Mouse (Mus musculus): ENCODE results near the gene Ppp2r3a. TPM values are rescaled to one million over a fixed set of nuclear protein-coding genes. Genes with fewer than 3 reads are reported as not detected.

The Ppp2r3a gene
- polyA plus RNA-seq, 1 experiment: 0.67 TPM

GRCm38 (mm10) chr9:101272715-101273114, 21.1 kb upstream of the Ppp2r3a start:
- Histone ChIP-seq H3K27ac (ENCODE audit: insufficient read depth, low read depth, low read length) (peak overlapping the region; percentile 27; the same call in 1 of the 2 replicates), H3K4me1 (ENCODE audit: control insufficient read depth, insufficient read depth, insufficient read length, low read length) (peaks cover 11% of the 10 kb centered on the region; the same call in 1 of the 2 replicates), H3K27me3 (ENCODE audit: control insufficient read depth, insufficient read depth, low read length) (no peaks in the 10 kb centered on the region), H3K4me3 (ENCODE audit: low read depth, low read length) (no peak overlapping the region; the same call in 1 of the 2 replicates), H3K36me3 (ENCODE audit: control insufficient read depth, insufficient read depth, low read length) (no peaks in the 10 kb centered on the region)
- no peak for TF ChIP-seq POLR2A (IDR thresholded peaks at IDR 0.05; ENCODE audit: low read depth, low read length)
- TF ChIP-seq CTCF (IDR thresholded peaks at IDR 0.05; ENCODE audit: extremely low read depth, insufficient read length, insufficient replicate concordance, low read depth, low read length): no peak
- 28% methylated on average over 7 of the region's 7 CpGs for WGBS

- no peaks in the 10 kb centered on the region for H3K36me3 ChIP-seq (ENCODE audit: control insufficient read depth, insufficient read depth, low read length)
Measured at GRCm38 (mm10) chr9:101270020-101270419, 18.4 kb upstream of the Ppp2r3a start.

GRCm38 (mm10) chr9:101266043-101266442, 14.4 kb upstream of the Ppp2r3a start:
- TF ChIP-seq CTCF (IDR thresholded peaks at IDR 0.05; ENCODE audit: extremely low read depth, insufficient read length, insufficient replicate concordance, low read depth, low read length) (no peak), POLR2A (IDR thresholded peaks at IDR 0.05; ENCODE audit: low read depth, low read length) (no peak)
- WGBS: 45% methylated on average over 8 of the region's 8 CpGs
- Histone ChIP-seq H3K36me3 (ENCODE audit: control insufficient read depth, insufficient read depth, low read length) (no peaks in the 10 kb centered on the region), H3K4me3 (ENCODE audit: low read depth, low read length) (no peak overlapping the region), H3K4me1 (ENCODE audit: control insufficient read depth, insufficient read depth, insufficient read length, low read length) (peaks cover 19% of the 10 kb centered on the region; the same call in 1 of the 2 replicates), H3K27me3 (ENCODE audit: control insufficient read depth, insufficient read depth, low read length) (no peaks in the 10 kb centered on the region), H3K27ac (ENCODE audit: insufficient read depth, low read depth, low read length) (peak overlapping the region; percentile 7; the same call in 1 of the 2 replicates)

More at GRCm38 (mm10) chr9:101270020-101270419, 18.4 kb upstream of the Ppp2r3a start:
- Histone ChIP-seq H3K27ac (ENCODE audit: insufficient read depth, low read depth, low read length) (no peak overlapping the region), H3K27me3 (ENCODE audit: control insufficient read depth, insufficient read depth, low read length) (no peaks in the 10 kb centered on the region), H3K4me1 (ENCODE audit: control insufficient read depth, insufficient read depth, insufficient read length, low read length) (peaks cover 22% of the 10 kb centered on the region; the same call in 1 of the 2 replicates), H3K4me3 (ENCODE audit: low read depth, low read length) (no peak overlapping the region)
- TF ChIP-seq POLR2A (IDR thresholded peaks at IDR 0.05; ENCODE audit: low read depth, low read length) (no peak), CTCF (IDR thresholded peaks at IDR 0.05; ENCODE audit: extremely low read depth, insufficient read length, insufficient replicate concordance, low read depth, low read length) (no peak)
- 78% methylated on average over 5 of the region's 5 CpGs for WGBS

DNA sequence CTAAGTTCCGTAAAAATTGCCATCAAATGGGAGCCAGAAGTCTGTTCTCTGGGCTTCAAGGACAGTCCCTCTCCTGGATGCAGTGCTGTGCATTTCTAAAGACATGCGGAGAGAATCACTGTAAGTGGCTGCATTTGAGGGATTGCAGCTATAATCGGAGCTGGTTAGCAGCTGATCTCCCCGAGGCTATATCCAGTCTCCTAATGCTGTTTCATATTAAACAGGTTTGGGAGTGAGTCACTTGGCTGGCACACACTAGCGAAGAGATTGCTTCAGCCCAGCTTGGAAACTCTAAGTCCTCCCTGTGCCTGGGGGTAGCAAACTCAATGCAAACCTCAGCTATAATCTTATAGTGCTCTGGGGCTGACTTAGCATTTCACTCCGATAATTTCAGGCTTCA, 14.0 kb upstream of the Ppp2r3a start:
- Histone ChIP-seq H3K27ac (ENCODE audit: insufficient read depth, low read depth, low read length) (peak overlapping the region; percentile 7; the same call in 1 of the 2 replicates), H3K36me3 (ENCODE audit: control insufficient read depth, insufficient read depth, low read length) (no peaks in the 10 kb centered on the region), H3K4me3 (ENCODE audit: low read depth, low read length) (no peak overlapping the region), H3K27me3 (ENCODE audit: control insufficient read depth, insufficient read depth, low read length) (no peaks in the 10 kb centered on the region), H3K4me1 (ENCODE audit: control insufficient read depth, insufficient read depth, insufficient read length, low read length) (peaks cover 19% of the 10 kb centered on the region; the same call in 1 of the 2 replicates)
- TF ChIP-seq POLR2A (IDR thresholded peaks at IDR 0.05; ENCODE audit: low read depth, low read length) (no peak), CTCF (IDR thresholded peaks at IDR 0.05; ENCODE audit: extremely low read depth, insufficient read length, insufficient replicate concordance, low read depth, low read length) (no peak)
- WGBS: 32% methylated on average over 6 of the region's 6 CpGs

- Histone ChIP-seq H3K4me3 (ENCODE audit: low read depth, low read length) (no peak overlapping the region), H3K27me3 (ENCODE audit: control insufficient read depth, insufficient read depth, low read length) (no peaks in the 10 kb centered on the region), H3K27ac (ENCODE audit: insufficient read depth, low read depth, low read length) (no peak overlapping the region), H3K36me3 (ENCODE audit: control insufficient read depth, insufficient read depth, low read length) (no peaks in the 10 kb centered on the region), H3K4me1 (ENCODE audit: control insufficient read depth, insufficient read depth, insufficient read length, low read length) (peaks cover 19% of the 10 kb centered on the region; the same call in 1 of the 2 replicates)
- WGBS: 53% methylated on average over 3 of the region's 3 CpGs
- TF ChIP-seq POLR2A (IDR thresholded peaks at IDR 0.05; ENCODE audit: low read depth, low read length) (no peak), CTCF (IDR thresholded peaks at IDR 0.05; ENCODE audit: extremely low read depth, insufficient read length, insufficient replicate concordance, low read depth, low read length) (no peak)
Measured at GRCm38 (mm10) chr9:101262815-101263214, 11.2 kb upstream of the Ppp2r3a start.

GRCm38 (mm10) chr9:101261989-101262571, 10.5 kb upstream of the Ppp2r3a start:
- Histone ChIP-seq H3K4me3 (ENCODE audit: low read depth, low read length) (no peak overlapping the region), H3K4me1 (ENCODE audit: control insufficient read depth, insufficient read depth, insufficient read length, low read length) (peaks cover 19% of the 10 kb centered on the region; the same call in 1 of the 2 replicates), H3K36me3 (ENCODE audit: control insufficient read depth, insufficient read depth, low read length) (no peaks in the 10 kb centered on the region), H3K27ac (ENCODE audit: insufficient read depth, low read depth, low read length) (no peak overlapping the region), H3K27me3 (ENCODE audit: control insufficient read depth, insufficient read depth, low read length) (no peaks in the 10 kb centered on the region)
- TF ChIP-seq CTCF (IDR thresholded peaks at IDR 0.05; ENCODE audit: extremely low read depth, insufficient read length, insufficient replicate concordance, low read depth, low read length) (no peak), POLR2A (IDR thresholded peaks at IDR 0.05; ENCODE audit: low read depth, low read length) (no peak)
- 18% methylated on average over 11 of the region's 11 CpGs for WGBS

GRCm38 (mm10) chr9:101261443-101261842, 9.8 kb upstream of the Ppp2r3a start:
- Histone ChIP-seq H3K4me1 (ENCODE audit: control insufficient read depth, insufficient read depth, insufficient read length, low read length) (peaks cover 16% of the 10 kb centered on the region; the same call in 1 of the 2 replicates), H3K27me3 (ENCODE audit: control insufficient read depth, insufficient read depth, low read length) (no peaks in the 10 kb centered on the region), H3K4me3 (ENCODE audit: low read depth, low read length) (no peak overlapping the region), H3K36me3 (ENCODE audit: control insufficient read depth, insufficient read depth, low read length) (no peaks in the 10 kb centered on the region), H3K27ac (ENCODE audit: insufficient read depth, low read depth, low read length) (no peak overlapping the region)
- TF ChIP-seq POLR2A (IDR thresholded peaks at IDR 0.05; ENCODE audit: low read depth, low read length): no peak
- no peak for TF ChIP-seq CTCF (IDR thresholded peaks at IDR 0.05; ENCODE audit: extremely low read depth, insufficient read length, insufficient replicate concordance, low read depth, low read length)
- 54% methylated on average over 4 of the region's 4 CpGs for whole genome bisulfite sequencing
